Mouse (Mus musculus) yolk sac, embryonic 10.5 days (tissue): ENCODE measurements around the gene Usp32.

Source experiments
- DNase-seq: peaks from one replicate; pipeline ENCODE4 v3.0.0-alpha.2; 2017; ENCODE audit warnings: low spot score

Usp32 gene

GRCm38 (mm10) chr11:85123267-85123992 lies 16.5 kb downstream of the Usp32 start:
- no peak for DNase-seq

GRCm38 (mm10) chr11:85122073-85122472 lies 17.9 kb downstream of the Usp32 start:
- DNase-seq, result no peak

- no peak for DNase-seq
These were observed 22.8 kb downstream of the Usp32 start for GRCm38 (mm10) chr11:85117160-85117559.

GRCm38 (mm10) chr11:85116084-85116844 lies 23.7 kb downstream of the Usp32 start:
- peak; percentile 3 for DNase-seq

- no peak for DNase-seq
These were observed 30.0 kb downstream of the Usp32 start for GRCm38 (mm10) chr11:85109957-85110356.

- DNase-seq, result no peak
These were observed 32.7 kb downstream of the Usp32 start for GRCm38 (mm10) chr11:85107217-85107616.

GRCm38 (mm10) chr11:85105836-85106235 lies 34.1 kb downstream of the Usp32 start:
- no peak for DNase-seq

GRCm38 (mm10) chr11:85103763-85104162 lies 36.2 kb downstream of the Usp32 start:
- DNase-seq, result no peak

GRCm38 (mm10) chr11:85095116-85095515 lies 44.8 kb downstream of the Usp32 start:
- peak; percentile 11 for DNase-seq

- DNase-seq, result no peak
These were observed 53.7 kb downstream of the Usp32 start for GRCm38 (mm10) chr11:85086253-85086652.

- DNase-seq, result no peak
These were observed 72.1 kb downstream of the Usp32 start for GRCm38 (mm10) chr11:85067871-85068270.

GRCm38 (mm10) chr11:85058562-85058961 lies 81.4 kb downstream of the Usp32 start:
- DNase-seq, result no peak

GRCm38 (mm10) chr11:85057544-85057943 lies 82.4 kb downstream of the Usp32 start:
- no peak for DNase-seq

GRCm38 (mm10) chr11:85056901-85057300 lies 83.1 kb downstream of the Usp32 start:
- DNase-seq, result no peak

- no peak for DNase-seq
These were observed 84.4 kb downstream of the Usp32 start for GRCm38 (mm10) chr11:85055561-85055960.

- DNase-seq, result no peak
These were observed 100.7 kb downstream of the Usp32 start for GRCm38 (mm10) chr11:85039256-85039655.

- no peak for DNase-seq
These were observed 126.8 kb downstream of the Usp32 start for GRCm38 (mm10) chr11:85013121-85013520.

- DNase-seq, result no peak
These were observed 136.4 kb downstream of the Usp32 start for GRCm38 (mm10) chr11:85003566-85003965.

- no peak for DNase-seq
These were observed 144.7 kb downstream of the Usp32 start for GRCm38 (mm10) chr11:84995241-84995640.

GRCm38 (mm10) chr11:84992996-84993395 lies 147.0 kb downstream of the Usp32 start:
- no peak for DNase-seq

GRCm38 (mm10) chr11:84988341-84988919 lies 151.5 kb downstream of the Usp32 start:
- no peak for DNase-seq

- DNase-seq, result no peak
These were observed 154.5 kb downstream of the Usp32 start for GRCm38 (mm10) chr11:84985421-84985820.

- no peak for DNase-seq
These were observed 159.3 kb downstream of the Usp32 start for GRCm38 (mm10) chr11:84980697-84981096.
